Mouse (Mus musculus) midbrain, embryonic 12.5 days (tissue): ENCODE measurements around the gene Gpr3. TPM values are rescaled to one million over a fixed set of nuclear protein-coding genes. Genes with fewer than 3 reads are reported as not detected.
A peak's percentile ranks its signal among the peaks of the same experiment; 100 is the strongest.

Source experiments
- ATAC-seq: fragments of 200-750 bp; cut with Nextera tagmentation; 2 replicates; pipeline ENCODE4 v1.8.0; 2017; ENCODE audit warnings: low read depth, moderate TSS enrichment, moderate library complexity; ENCODE audit not compliant: low FRiP score
- H3K27ac ChIP-seq: fragments of 300-500 bp; sonication (generic); replicated peaks from 2 replicates; pipeline ENCODE4 v1.5.1; 2016; ENCODE audit warnings: mild to moderate bottlenecking
- H3K27me3 ChIP-seq: fragments of 300-500 bp; sonication (generic); 2 replicates; pipeline ENCODE4 v1.6.1; 2016; ENCODE audit warnings: mild to moderate bottlenecking
- H3K36me3 ChIP-seq: fragments of 300-500 bp; sonication (generic); 2 replicates; pipeline ENCODE4 v1.6.1; 2016
- H3K4me1 ChIP-seq: fragments of 300-500 bp; sonication (generic); 2 replicates; pipeline ENCODE4 v1.6.1; 2016
- H3K4me2 ChIP-seq: fragments of 300-500 bp; sonication (generic); replicated peaks from 2 replicates; pipeline ENCODE4 v1.6.1; 2016; ENCODE audit warnings: mild to moderate bottlenecking, moderate library complexity
- H3K4me3 ChIP-seq: fragments of 300-500 bp; sonication (generic); 2 replicates; pipeline ENCODE4 v1.5.1; 2016; ENCODE audit warnings: mild to moderate bottlenecking
- H3K9ac ChIP-seq: fragments of 300-500 bp; sonication (generic); replicated peaks from 2 replicates; pipeline ENCODE4 v1.6.1; 2016; ENCODE audit warnings: mild to moderate bottlenecking, moderate library complexity
- H3K9me3 ChIP-seq: fragments of 300-500 bp; sonication (generic); 2 replicates; pipeline ENCODE4 v1.6.1; 2016; ENCODE audit warnings: mild to moderate bottlenecking
- WGBS: fragments of 180-500 bp; shearing (Covaris S2); methylation state at CpG from one replicate; pipeline ENCODE4 v1.1.7; 2016; 5-methylcytosine and 5-hydroxymethylcytosine counted together
- polyA plus RNA-seq: library from polyadenylated mRNA; unstranded; fragments of >200 nt; fragmentation: Nextera tagmentation; extraction: Ambion mirVana; gene quantifications from 2 replicates; pipeline ENCODE4 v1.2.1, GENCODE M21; 2016

The Gpr3 gene
- polyA plus RNA-seq: 0.22 and 0.40 TPM in 2 replicates

DNA sequence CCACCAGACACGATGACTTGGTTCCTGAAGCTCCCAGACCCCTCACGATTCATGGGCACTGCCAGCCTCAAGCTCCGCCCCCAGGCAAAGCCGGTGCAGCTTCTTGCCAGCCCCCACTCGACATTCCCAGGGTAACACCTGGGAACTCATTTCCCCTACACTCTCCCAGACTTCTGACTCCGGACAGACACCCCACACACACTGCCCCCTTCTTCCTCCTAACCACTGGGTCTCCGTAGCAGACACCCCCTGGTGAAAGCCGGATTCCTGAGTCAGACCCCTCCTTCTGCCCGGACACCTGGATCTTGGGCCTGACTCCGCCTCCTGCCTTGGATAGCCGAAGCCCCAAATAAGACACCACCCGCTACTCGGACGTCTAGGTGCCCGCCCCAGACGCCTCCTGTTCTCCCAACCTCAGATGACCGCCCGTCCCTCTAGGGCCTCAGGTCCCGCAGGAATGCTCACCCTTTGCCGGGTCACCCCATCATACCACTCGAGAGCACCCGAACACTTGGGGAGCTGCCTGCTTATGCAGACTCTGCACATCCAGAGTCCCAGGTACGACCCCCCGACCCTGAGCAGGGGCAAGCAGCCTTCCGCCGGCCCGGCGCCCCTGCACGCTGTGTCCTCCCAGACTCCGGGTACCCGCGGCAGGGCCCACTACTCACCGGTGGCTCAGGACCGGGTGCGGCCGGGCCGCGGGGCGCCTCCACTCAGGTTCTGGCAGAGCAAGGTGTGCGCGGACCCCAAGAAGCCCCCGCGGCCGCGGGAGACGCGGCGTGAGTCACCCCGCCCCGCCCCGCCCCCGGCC lies at the start of gene Gpr3, which contains the start of gene Cd164l2:
Gpr3 (minus strand) TSS at position 786 of the 811 bp plus-strand sequence.
Cd164l2 (plus strand) TSS at position 381 of the 811 bp plus-strand sequence.
- Histone ChIP-seq H3K9me3 (no peaks in the 10 kb centered on the region), H3K9ac (peak within 1 kb of the TSS; percentile 62), H3K4me1 (peaks cover 23% of the 10 kb centered on the region), H3K27ac (no peak within 1 kb of the TSS), H3K27me3 (peaks cover 59% of the 10 kb centered on the region), H3K4me3 (peak within 1 kb of the TSS; percentile 70), H3K36me3 (no peaks in the 10 kb centered on the region), H3K4me2 (peak within 1 kb of the TSS; percentile 95)
- WGBS: 2% methylated on average over 52 of the region's 52 CpGs
- ATAC-seq: peak; percentile 63

DNA sequence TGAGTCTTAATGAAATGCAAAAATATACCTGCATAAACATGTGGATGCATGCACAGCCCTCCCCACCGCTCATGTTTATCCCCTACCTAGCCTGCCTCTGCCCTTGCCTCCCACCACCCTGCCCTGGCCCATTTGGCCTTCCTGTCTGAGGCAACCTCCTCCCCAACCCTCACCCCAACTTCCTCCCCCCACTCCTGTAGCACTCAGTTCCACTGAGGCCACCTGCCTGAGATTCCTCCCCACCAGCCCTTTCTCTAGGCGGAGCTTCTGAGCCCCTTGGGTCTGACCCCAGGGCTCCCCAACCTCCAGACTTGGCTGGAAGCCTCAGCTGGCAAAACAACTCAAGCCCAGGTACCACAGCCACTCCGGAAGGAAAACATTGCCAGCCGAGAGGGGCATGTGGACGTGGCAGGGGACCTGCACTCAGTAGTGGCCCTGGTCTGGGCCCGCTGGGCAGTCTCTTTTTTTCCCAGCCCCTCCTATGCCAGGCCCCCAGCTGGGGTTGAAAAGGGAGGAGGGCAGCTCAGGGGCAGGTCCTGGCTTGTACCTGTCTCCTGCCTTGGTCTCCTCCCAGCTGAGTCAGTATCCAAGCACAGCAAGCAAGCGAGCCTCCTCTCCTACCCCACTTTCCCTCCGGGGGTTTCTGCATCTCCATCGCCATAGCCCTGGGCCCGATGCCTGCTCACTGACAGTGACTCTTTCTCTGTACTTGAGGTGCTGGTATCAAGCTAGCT lies 49.5 kb upstream of the Gpr3 start:
- H3K27me3 ChIP-seq: peaks cover 21% of the 10 kb centered on the region
- H3K27ac ChIP-seq: no peak overlapping the region
- 46% methylated on average over 10 of the region's 10 CpGs for WGBS
- H3K4me1 ChIP-seq: no peaks in the 10 kb centered on the region
- H3K4me3 ChIP-seq: no peak overlapping the region
- H3K4me2 ChIP-seq: no peak overlapping the region
- ATAC-seq: no peak
- 0 out of 2 replicates have a peak, but pooled peaks cover 4% of the 10 kb centered on the region for H3K9me3 ChIP-seq
- no peak overlapping the region for H3K9ac ChIP-seq
- peaks cover 37% of the 10 kb centered on the region for H3K36me3 ChIP-seq

DNA sequence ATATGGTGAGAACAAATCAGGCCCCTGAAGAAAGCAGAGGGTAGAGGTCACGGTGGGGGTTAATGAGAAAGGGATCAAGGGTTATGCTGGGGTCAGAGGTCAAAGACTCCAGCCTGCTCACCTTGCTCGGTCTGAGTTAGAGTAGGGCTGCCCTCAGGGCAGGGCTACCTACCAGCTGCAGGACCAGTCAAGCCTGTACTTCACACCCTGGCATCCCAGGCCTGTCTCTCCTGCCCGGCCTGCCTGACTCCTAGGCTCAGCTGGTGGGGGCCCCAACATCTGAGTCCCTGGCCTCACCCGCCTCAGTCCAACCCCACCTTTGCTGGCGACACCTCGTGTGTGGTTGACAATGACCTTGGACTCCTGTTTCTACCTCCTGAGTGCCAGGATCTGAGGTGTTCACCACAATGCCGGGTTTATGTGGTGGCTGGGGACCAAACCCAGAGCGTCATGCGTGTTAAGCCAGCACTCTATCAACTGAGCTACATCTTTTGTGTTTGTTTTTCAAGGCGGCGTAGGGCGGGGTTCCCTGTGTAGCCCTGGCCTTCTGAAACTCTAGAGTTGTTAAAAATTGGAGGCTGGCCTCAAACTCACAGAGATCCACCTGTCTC lies 45.6 kb upstream of the Gpr3 start:
- no peak overlapping the region for H3K4me2 ChIP-seq
- H3K9me3 ChIP-seq: no peaks in the 10 kb centered on the region
- no peak overlapping the region for H3K27ac ChIP-seq
- no peak for ATAC-seq
- no peak overlapping the region for H3K9ac ChIP-seq
- H3K36me3 ChIP-seq: peaks cover under 1% of the 10 kb centered on the region; the same call in 1 of the 2 replicates
- H3K4me1 ChIP-seq: no peaks in the 10 kb centered on the region
- peaks cover 57% of the 10 kb centered on the region for H3K27me3 ChIP-seq
- no peak overlapping the region for H3K4me3 ChIP-seq
- WGBS: 78% methylated on average over 12 of the region's 12 CpGs

DNA sequence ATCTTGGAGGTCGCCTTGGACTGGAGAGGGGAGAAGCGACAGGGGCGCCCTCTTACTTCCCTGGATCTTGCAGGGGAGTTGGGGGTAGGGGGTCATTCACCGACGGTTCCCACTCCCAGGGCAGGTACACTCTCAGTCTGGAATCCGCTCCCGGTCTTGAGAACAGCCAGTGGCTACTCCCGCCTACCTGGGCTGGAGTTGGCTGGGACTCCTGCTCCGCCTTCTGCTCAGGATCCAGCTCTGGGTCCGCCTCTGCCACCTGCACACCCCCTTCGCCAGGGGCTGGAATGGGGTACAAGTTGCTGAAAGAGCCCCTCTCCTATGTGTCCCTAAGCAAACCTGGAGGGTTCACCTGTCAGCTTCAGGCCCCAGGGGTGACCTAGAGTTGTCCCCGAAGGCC lies 44.9 kb upstream of the Gpr3 start:
- Histone ChIP-seq H3K27me3 (peaks cover 63% of the 10 kb centered on the region), H3K4me2 (no peak overlapping the region)
- WGBS: 31% methylated on average over 12 of the region's 12 CpGs

DNA sequence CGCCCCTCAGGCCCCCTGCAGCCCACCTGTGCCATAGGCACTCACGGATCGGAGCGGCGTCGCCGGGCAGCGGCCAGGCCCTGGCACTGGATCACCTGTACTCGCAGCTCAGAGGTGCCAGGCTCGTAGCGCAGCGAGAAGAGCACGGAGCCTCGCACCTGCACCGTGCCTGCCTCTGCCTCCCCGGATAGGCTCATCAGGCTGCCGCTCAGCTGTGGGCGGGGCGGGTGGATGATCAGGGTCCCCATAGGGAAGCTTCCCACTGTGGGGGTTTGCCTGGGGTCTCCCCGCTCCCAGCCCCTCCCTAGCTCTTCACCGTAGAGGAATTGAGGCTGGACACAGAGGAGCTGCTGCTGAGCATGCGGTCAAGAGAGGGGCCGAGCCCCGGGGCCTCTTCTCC lies 44.5 kb upstream of the Gpr3 start:
- no peak for ATAC-seq
- Histone ChIP-seq H3K27ac (no peak overlapping the region), H3K4me1 (no peaks in the 10 kb centered on the region), H3K4me3 (no peak overlapping the region), H3K36me3 (no peaks in the 10 kb centered on the region), H3K9ac (no peak overlapping the region), H3K4me2 (no peak overlapping the region), H3K9me3 (no peaks in the 10 kb centered on the region), H3K27me3 (peaks cover 68% of the 10 kb centered on the region)
- WGBS: 16% methylated on average over 24 of the region's 24 CpGs

More for the DNA sequence above, 44.9 kb upstream of the Gpr3 start:
- Histone ChIP-seq H3K9me3 (no peaks in the 10 kb centered on the region), H3K36me3 (no peaks in the 10 kb centered on the region), H3K9ac (no peak overlapping the region), H3K4me1 (no peaks in the 10 kb centered on the region), H3K4me3 (no peak overlapping the region), H3K27ac (no peak overlapping the region)
- ATAC-seq: no peak

DNA sequence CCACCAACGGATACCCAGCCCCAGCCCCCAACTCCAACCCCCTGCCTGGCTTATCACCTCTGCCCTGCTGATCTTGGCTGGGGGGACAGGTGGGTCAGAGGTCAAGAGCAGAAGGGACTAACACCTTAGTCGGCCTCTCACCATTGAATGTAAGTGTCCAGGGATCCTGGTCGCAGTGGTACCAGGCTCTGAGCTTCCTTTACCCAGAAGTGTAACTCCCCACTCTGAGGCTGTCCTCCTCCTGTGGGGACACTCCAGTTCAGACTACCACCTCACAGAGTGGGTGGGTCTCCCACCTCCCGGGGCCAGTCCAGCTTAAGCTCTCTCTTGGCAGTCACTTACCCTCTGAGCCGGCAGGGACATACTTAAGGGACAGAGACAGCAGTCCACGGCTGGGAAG lies 43.1 kb upstream of the Gpr3 start:
- WGBS: 66% methylated on average over 6 of the region's 6 CpGs
- H3K36me3 ChIP-seq: no peaks in the 10 kb centered on the region
- no peak for ATAC-seq
- H3K4me1 ChIP-seq: peaks cover 10% of the 10 kb centered on the region
- no peak overlapping the region for H3K9ac ChIP-seq
- H3K27ac ChIP-seq: no peak overlapping the region
- no peaks in the 10 kb centered on the region for H3K9me3 ChIP-seq
- H3K4me3 ChIP-seq: no peak overlapping the region
- H3K4me2 ChIP-seq: no peak overlapping the region
- peaks cover 82% of the 10 kb centered on the region for H3K27me3 ChIP-seq

DNA sequence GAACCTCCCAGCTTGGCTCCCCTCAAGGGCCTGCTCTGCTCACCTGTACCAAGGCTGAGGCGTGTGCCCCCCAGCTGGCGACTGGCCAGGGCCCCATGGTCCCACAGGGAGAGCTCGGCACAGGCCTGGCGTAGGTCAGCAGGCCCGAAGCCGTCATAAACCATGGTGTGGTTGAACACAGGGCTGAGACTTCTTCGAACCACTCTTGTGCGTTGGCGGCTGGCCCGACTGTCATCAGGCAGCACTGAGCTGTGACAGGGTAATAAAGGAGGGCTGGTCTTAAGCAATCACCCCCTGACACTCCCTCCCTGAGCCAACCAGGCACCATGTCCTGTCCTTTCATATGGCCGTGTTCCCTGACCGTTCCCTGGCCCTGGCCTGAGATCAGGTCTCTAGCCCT lies 41.1 kb upstream of the Gpr3 start:
- Histone ChIP-seq H3K9ac (no peak overlapping the region), H3K4me2 (no peak overlapping the region), H3K36me3 (no peaks in the 10 kb centered on the region), H3K4me1 (peaks cover 11% of the 10 kb centered on the region), H3K4me3 (no peak overlapping the region), H3K9me3 (no peaks in the 10 kb centered on the region), H3K27ac (no peak overlapping the region), H3K27me3 (peaks cover 93% of the 10 kb centered on the region)
- WGBS: 83% methylated on average over 12 of the region's 12 CpGs
- no peak for ATAC-seq

DNA sequence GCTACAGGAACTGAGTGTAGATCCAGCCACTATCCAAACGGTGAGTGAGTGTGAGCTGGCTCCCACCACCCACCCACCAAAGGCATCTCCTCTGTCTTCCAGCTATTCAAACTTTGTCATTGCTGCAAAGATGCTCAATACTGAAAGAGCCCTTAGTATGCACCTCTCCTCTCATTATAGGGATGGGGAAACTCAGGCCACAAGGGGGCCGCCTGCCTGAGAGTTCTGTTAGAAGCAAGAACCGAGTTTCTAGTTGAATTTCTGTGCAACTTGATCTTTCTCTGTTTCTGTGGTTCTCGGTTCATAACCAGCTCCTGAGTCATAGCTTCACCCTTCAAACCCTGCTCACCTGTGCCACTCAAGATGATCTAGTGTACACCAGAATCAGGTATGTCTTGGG lies 39.8 kb upstream of the Gpr3 start:
- H3K4me3 ChIP-seq: no peak overlapping the region
- H3K9ac ChIP-seq: no peak overlapping the region
- H3K4me2 ChIP-seq: no peak overlapping the region
- peaks cover 96% of the 10 kb centered on the region for H3K27me3 ChIP-seq
- H3K4me1 ChIP-seq: peaks cover 11% of the 10 kb centered on the region
- no peaks in the 10 kb centered on the region for H3K9me3 ChIP-seq
- no peak overlapping the region for H3K27ac ChIP-seq
- H3K36me3 ChIP-seq: no peaks in the 10 kb centered on the region
- no peak for ATAC-seq
- 46% methylated on average over 4 of the region's 4 CpGs for WGBS

DNA sequence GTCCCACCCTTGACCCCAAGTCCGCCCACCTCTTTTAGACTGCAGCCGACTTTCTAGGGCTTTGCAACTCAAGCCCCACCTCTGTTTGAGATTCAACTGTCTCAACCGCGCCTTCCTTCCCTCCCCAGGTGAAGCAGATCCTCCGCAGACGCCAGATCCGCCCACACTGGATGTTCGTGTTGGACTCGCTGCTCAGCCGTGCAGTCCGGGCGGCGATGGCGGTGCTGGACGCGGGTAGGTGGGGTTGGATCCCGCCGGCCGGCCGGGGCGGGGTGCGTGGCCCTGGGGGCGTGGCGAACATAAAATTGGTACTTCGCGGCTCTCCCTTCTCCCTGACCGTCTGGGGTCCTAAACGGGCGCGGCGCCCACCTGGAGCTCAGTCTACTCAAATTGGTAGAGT lies 38.9 kb upstream of the Gpr3 start:
- Histone ChIP-seq H3K27ac (no peak overlapping the region), H3K27me3 (peaks cover 96% of the 10 kb centered on the region), H3K4me2 (peak overlapping the region; percentile 59), H3K36me3 (no peaks in the 10 kb centered on the region), H3K4me1 (peaks cover 11% of the 10 kb centered on the region), H3K9ac (peak overlapping the region; percentile 49), H3K4me3 (peak overlapping the region; percentile 38), H3K9me3 (no peaks in the 10 kb centered on the region)
- WGBS: 3% methylated on average over 31 of the region's 31 CpGs
- ATAC-seq: no peak

DNA sequence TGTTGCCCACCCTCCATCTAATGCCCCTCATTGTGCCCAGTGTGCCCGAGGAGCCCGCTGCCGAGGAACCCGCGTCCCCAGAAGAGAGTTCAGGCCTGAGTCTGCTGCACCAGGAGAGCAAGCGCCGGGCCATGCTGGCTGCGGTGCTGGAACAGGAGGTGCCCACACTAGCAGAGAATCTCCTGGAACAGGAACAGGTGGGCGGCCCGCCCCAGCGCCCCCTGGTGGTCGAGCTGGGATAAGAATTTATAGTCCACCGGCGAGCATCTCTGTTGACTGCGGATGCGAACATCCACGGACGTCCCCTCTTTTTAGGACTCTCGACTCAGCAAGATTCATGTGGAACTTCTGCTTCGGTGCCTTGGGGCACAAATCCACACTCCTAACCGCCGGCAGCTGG lies 38.3 kb upstream of the Gpr3 start:
- 2% methylated on average over 21 of the region's 22 CpGs for WGBS
- Histone ChIP-seq H3K9me3 (no peaks in the 10 kb centered on the region), H3K9ac (peak overlapping the region; percentile 49; the same call in 1 of the 2 replicates), H3K27ac (no peak overlapping the region), H3K4me3 (peak overlapping the region; percentile 38), H3K4me1 (peaks cover 11% of the 10 kb centered on the region), H3K27me3 (peaks cover 96% of the 10 kb centered on the region), H3K36me3 (no peaks in the 10 kb centered on the region), H3K4me2 (peak overlapping the region; percentile 59)
- no peak for ATAC-seq

DNA sequence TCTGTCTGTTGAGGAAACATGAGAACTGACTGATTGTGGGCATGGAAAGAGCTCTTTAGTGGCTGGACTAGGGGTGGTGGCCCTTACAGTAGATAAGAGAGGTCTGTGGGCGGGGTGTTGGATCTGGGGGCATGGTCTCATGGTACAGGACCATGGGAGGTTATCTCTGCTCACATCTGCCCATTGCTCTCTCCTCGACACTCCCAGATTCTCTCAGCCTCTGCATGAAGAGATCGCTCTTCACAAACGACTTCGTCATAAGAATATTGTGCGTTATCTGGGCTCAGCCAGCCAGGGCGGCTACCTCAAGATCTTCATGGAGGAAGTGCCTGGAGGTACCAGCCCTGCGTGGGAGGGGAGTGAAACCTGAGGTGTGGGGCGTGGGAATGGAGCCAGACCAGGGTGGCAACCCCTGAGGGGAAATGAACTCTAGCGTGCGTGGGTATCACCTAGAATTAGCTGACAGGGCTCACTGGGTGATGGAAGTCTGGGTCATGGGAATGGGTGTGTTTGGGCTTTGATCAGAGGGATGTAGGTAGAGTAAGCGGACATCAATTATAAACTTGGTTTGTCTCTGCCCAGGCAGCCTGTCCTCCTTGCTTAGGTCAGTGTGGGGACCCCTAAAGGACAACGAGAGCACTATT lies 35.6 kb upstream of the Gpr3 start:
- Histone ChIP-seq H3K36me3 (no peaks in the 10 kb centered on the region), H3K9me3 (no peaks in the 10 kb centered on the region), H3K4me1 (peaks cover 11% of the 10 kb centered on the region), H3K27ac (no peak overlapping the region), H3K4me3 (no peak overlapping the region), H3K27me3 (peaks cover 98% of the 10 kb centered on the region), H3K4me2 (no peak overlapping the region), H3K9ac (no peak overlapping the region)
- no peak for ATAC-seq
- WGBS: 81% methylated on average over 13 of the region's 13 CpGs
